Mouse (Mus musculus): ENCODE measurements around the gene 2310034G01Rik. TPM values are rescaled to one million over a fixed set of nuclear protein-coding genes. Genes with fewer than 3 reads are reported as not detected.

2310034G01Rik gene
- total RNA-seq, 2 experiments from 2014 or later: 0.42 to 0.82 TPM

GRCm38 (mm10) chr19:46304216-46304841, 45.8 kb downstream of the 2310034G01Rik start, which contains the start of gene Nfkb2:
Gene Nfkb2, plus strand, starts transcription at chr19:46304320.
- intact Hi-C loops (cut with DNase I): no loop called here
- peak; percentile 85 for DNase-seq

GRCm38 (mm10) chr19:46303251-46304215, 46.6 kb downstream of the 2310034G01Rik start:
- no peak for DNase-seq
- intact Hi-C loops (cut with DNase I): no loop called here

- no peak for DNase-seq
- intact Hi-C loops (cut with DNase I): no loop called here
Observed at GRCm38 (mm10) chr19:46302551-46302950, 47.6 kb downstream of the 2310034G01Rik start.

- no peak for DNase-seq
- intact Hi-C loops (cut with DNase I): no loop called here
Observed at GRCm38 (mm10) chr19:46300294-46301045, 49.6 kb downstream of the 2310034G01Rik start.

Small RNA genes lying within 50 kb of the gene (microRNA-seq; reads per million reads assigned to microRNA genes)
- gene Mir146b: 3.9 reads per million, percentile 8 among the genes with 10 or more reads in this experiment

Other genes with a start within 250 kb of the 2310034G01Rik start
- not detected for gene Elovl3, start 218.4 kb downstream of the 2310034G01Rik start, total RNA-seq (2021)
- gene Pitx3, start 202.0 kb downstream of the 2310034G01Rik start, total RNA-seq (2021): not detected
- 100 to 1,000 TPM; 101 to 106 TPM for gene Gbf1, start 197.8 kb downstream of the 2310034G01Rik start, total RNA-seq (2021)
- gene Nfkb2, start 46.0 kb downstream of the 2310034G01Rik start, total RNA-seq (2021): 1 to 10 TPM; 2.5 to 2.8 TPM
- gene Psd, start 23.1 kb downstream of the 2310034G01Rik start, total RNA-seq (2021): 100 to 1,000 TPM; 670 to 671 TPM
- 10 to 100 TPM; 22.3 to 23.4 TPM for gene Fbxl15, start 22.1 kb downstream of the 2310034G01Rik start, total RNA-seq (2021)
- gene Cuedc2, start 11.6 kb downstream of the 2310034G01Rik start, total RNA-seq (2021): 100 to 1,000 TPM; 221 to 222 TPM
- gene Mfsd13a, start 9.2 kb downstream of the 2310034G01Rik start, total RNA-seq (2021): 10 to 100 TPM; 16.8 to 18.3 TPM
- gene Actr1a, start 45.4 kb upstream of the 2310034G01Rik start, total RNA-seq (2021): 100 to 1,000 TPM; 304 to 313 TPM
- 10 to 100 TPM; 22.2 to 23.9 TPM for gene Sufu, start 46.6 kb upstream of the 2310034G01Rik start, total RNA-seq (2021)
- gene Trim8, start 151.4 kb upstream of the 2310034G01Rik start, total RNA-seq (2021): 100 to 1,000 TPM; 113 to 119 TPM
- 100 to 1,000 TPM; 102 to 107 TPM for gene Arl3, start 222.9 kb upstream of the 2310034G01Rik start, total RNA-seq (2021)
- gene Sfxn2, start 223.1 kb upstream of the 2310034G01Rik start, total RNA-seq (2021): 10 to 100 TPM; 12.6 to 13.7 TPM
- gene Wbp1l, start 248.8 kb upstream of the 2310034G01Rik start, total RNA-seq (2021): 10 to 100 TPM; 43.1 to 45.3 TPM

All from left cerebral cortex, postnatal 4 days (tissue).